Mouse (Mus musculus) MEL (cell line): ENCODE data around the gene Cenpf. TPM values are rescaled to one million over a fixed set of nuclear protein-coding genes. Genes with fewer than 3 reads are reported as not detected.

Source experiments
- polyA plus RNA-seq, 2 experiments: library from polyadenylated mRNA; stranded (reverse) in 1 of 2; unstranded in 1 of 2; fragments of >175 nt in 1 of 2; fragments of >200 nt in 1 of 2; gene quantifications; 2 replicates each; pipeline versions ENCODE4 v1.2.1 to v1.2.4; 2012; ENCODE audit warnings: low replicate concordance in 2 of 2, low read depth in 1 of 2; ENCODE audit not compliant: insufficient read length in 2 of 2, insufficient read depth in 1 of 2, missing spikeins in 1 of 2
- total RNA-seq: library from RNA; depleted of rRNA; stranded (reverse); fragments of 300-350 nt; gene quantifications from 2 replicates; pipeline ENCODE4 v1.2.3, GENCODE M21; 2012; rRNA removed

Gene Cenpf
- total and polyA plus RNA-seq, 3 experiments, result 16.6 to 63.2 (median 34.5) TPM

Other genes with a start within 250 kb of the Cenpf start
- gene Ptpn14, start 40.2 kb upstream of the Cenpf start, total RNA-seq, result 0.23 and 0.62 TPM in 2 replicates
- 1 to 10 TPM in 1 of 2 experiments, not detected in 1; 1.0 TPM for gene Ptpn14, start 40.2 kb upstream of the Cenpf start, polyA plus RNA-seq
- 117 and 146 TPM in 2 replicates for gene Smyd2, start 234.3 kb upstream of the Cenpf start, total RNA-seq
- gene Smyd2, start 234.3 kb upstream of the Cenpf start, polyA plus RNA-seq, result 100 to 1,000 TPM in 1 of 2 experiments, not detected in 1; 140 TPM